Mouse (Mus musculus): Measurements from ENCODE around the gene Zbtb46. TPM values are rescaled to one million over a fixed set of nuclear protein-coding genes. Genes with fewer than 3 reads are reported as not detected.

The Zbtb46 gene
- polyA plus RNA-seq, 1 experiment from 2014 or later, result 10.3 TPM

- H3K4me2 ChIP-seq, result peak overlapping the region; percentile 27
- no peak overlapping the region for H3K27ac ChIP-seq (ENCODE audit: low read depth, low read length)
- no peaks in the 10 kb centered on the region; the same call in 1 of the 2 replicates for H3K36me3 ChIP-seq (ENCODE audit: control insufficient read depth, insufficient read depth, low read length)
- H3K27me3 ChIP-seq (ENCODE audit: control insufficient read depth, insufficient read depth, low read length), result no peaks in the 10 kb centered on the region
- H3K4me3 ChIP-seq (ENCODE audit: low read depth, low read length), result no peak overlapping the region
- ATAC-seq (replicated peaks; ENCODE audit: insufficient number of reproducible peaks, low FRiP score, low TSS enrichment), result no peak; the same call in 1 of the 2 replicates
- H3K9ac ChIP-seq (ENCODE audit: low read depth, low read length), result no peak overlapping the region
- 23% methylated on average over 4 of the region's 4 CpGs for WGBS (ENCODE audit: insufficient replicate concordance)
- H3K9me3 ChIP-seq (replicated peaks; ENCODE audit: control insufficient read depth, low read length), result no peaks in the 10 kb centered on the region
- peaks cover 51% of the 10 kb centered on the region for H3K4me1 ChIP-seq (ENCODE audit: control insufficient read depth, insufficient read depth, low read length)
Measured at GRCm38 (mm10) chr2:181420903-181421638, 38.2 kb downstream of the Zbtb46 start.

DNA sequence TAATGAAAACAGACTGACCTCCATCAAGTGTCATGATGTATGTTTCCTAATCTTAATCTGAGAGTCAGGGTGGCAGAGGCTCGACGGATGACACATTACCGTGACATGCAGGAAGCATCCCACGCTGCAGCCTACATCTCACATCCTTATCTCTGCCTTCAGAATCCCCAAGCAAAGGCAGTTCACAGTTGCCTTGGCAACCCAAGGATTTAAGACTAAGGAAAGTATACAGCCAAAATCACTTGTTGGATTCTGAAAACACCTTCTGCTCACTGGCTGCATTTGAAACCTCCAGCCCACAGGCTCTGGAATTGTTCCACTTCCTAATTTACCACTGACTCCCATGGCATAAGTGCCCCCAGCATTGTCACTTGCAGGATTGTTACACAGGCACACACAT lies 38.8 kb downstream of the Zbtb46 start:
- no peak for ATAC-seq (replicated peaks; ENCODE audit: insufficient number of reproducible peaks, low FRiP score, low TSS enrichment)
- no peaks in the 10 kb centered on the region for H3K27me3 ChIP-seq (ENCODE audit: control insufficient read depth, insufficient read depth, low read length)
- H3K36me3 ChIP-seq (ENCODE audit: control insufficient read depth, insufficient read depth, low read length), result no peaks in the 10 kb centered on the region; the same call in 1 of the 2 replicates
- H3K4me2 ChIP-seq, result peak overlapping the region; percentile 27; the same call in 1 of the 2 replicates
- H3K27ac ChIP-seq (ENCODE audit: low read depth, low read length), result no peak overlapping the region
- peaks cover 57% of the 10 kb centered on the region for H3K4me1 ChIP-seq (ENCODE audit: control insufficient read depth, insufficient read depth, low read length)
- no peak overlapping the region for H3K4me3 ChIP-seq (ENCODE audit: low read depth, low read length)
- H3K9me3 ChIP-seq (replicated peaks; ENCODE audit: control insufficient read depth, low read length), result no peaks in the 10 kb centered on the region
- no peak overlapping the region for H3K9ac ChIP-seq (ENCODE audit: low read depth, low read length)
- 16% methylated on average over 4 of the region's 4 CpGs for WGBS (ENCODE audit: insufficient replicate concordance)

DNA sequence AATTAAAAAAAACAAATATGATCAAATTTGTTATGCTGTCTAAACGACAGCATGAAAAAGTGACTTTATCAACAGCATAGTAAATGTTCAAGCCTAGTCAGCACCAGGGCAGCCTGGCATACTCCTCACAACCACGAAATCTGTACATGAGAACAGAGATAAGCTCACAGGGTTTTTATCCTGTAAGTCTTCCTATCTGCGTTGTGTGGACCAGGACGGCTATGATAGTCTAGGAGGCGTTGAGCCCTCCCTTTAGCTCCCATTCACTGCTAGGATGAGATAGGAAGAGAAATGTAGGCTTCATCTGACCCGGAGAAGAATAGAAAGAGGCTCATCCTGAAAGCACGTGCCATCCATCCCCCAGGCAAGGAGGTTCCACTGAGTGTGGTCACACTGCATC lies 39.9 kb downstream of the Zbtb46 start:
- H3K9ac ChIP-seq (ENCODE audit: low read depth, low read length), result no peak overlapping the region
- no peak for ATAC-seq (replicated peaks; ENCODE audit: insufficient number of reproducible peaks, low FRiP score, low TSS enrichment)
- H3K9me3 ChIP-seq (replicated peaks; ENCODE audit: control insufficient read depth, low read length), result no peaks in the 10 kb centered on the region
- H3K4me3 ChIP-seq (ENCODE audit: low read depth, low read length), result no peak overlapping the region
- H3K4me1 ChIP-seq (ENCODE audit: control insufficient read depth, insufficient read depth, low read length), result peaks cover 50% of the 10 kb centered on the region
- H3K4me2 ChIP-seq, result no peak overlapping the region
- no peak overlapping the region for H3K27ac ChIP-seq (ENCODE audit: low read depth, low read length)
- H3K36me3 ChIP-seq (ENCODE audit: control insufficient read depth, insufficient read depth, low read length), result no peaks in the 10 kb centered on the region; the same call in 1 of the 2 replicates
- WGBS (ENCODE audit: insufficient replicate concordance), result 22% methylated on average over 7 of the region's 7 CpGs
- no peaks in the 10 kb centered on the region for H3K27me3 ChIP-seq (ENCODE audit: control insufficient read depth, insufficient read depth, low read length)

GRCm38 (mm10) chr2:181415945-181416344 lies 43.3 kb downstream of the Zbtb46 start:
- Histone ChIP-seq H3K4me1 (ENCODE audit: control insufficient read depth, insufficient read depth, low read length) (peaks cover 30% of the 10 kb centered on the region), H3K4me2 (no peak overlapping the region), H3K4me3 (ENCODE audit: low read depth, low read length) (no peak overlapping the region), H3K9ac (ENCODE audit: low read depth, low read length) (no peak overlapping the region), H3K36me3 (ENCODE audit: control insufficient read depth, insufficient read depth, low read length) (0 out of 2 replicates have a peak, but pooled peaks cover 2% of the 10 kb centered on the region), H3K27me3 (ENCODE audit: control insufficient read depth, insufficient read depth, low read length) (no peaks in the 10 kb centered on the region), H3K27ac (ENCODE audit: low read depth, low read length) (no peak overlapping the region), H3K9me3 (replicated peaks; ENCODE audit: control insufficient read depth, low read length) (no peaks in the 10 kb centered on the region)
- no peak for ATAC-seq (replicated peaks; ENCODE audit: insufficient number of reproducible peaks, low FRiP score, low TSS enrichment)
- 55% methylated on average over 3 of the region's 3 CpGs for WGBS (ENCODE audit: insufficient replicate concordance)

GRCm38 (mm10) chr2:181413141-181413540 lies 46.1 kb downstream of the Zbtb46 start:
- no peaks in the 10 kb centered on the region for H3K9me3 ChIP-seq (replicated peaks; ENCODE audit: control insufficient read depth, low read length)
- H3K36me3 ChIP-seq (ENCODE audit: control insufficient read depth, insufficient read depth, low read length), result 0 out of 2 replicates have a peak, but pooled peaks cover 2% of the 10 kb centered on the region
- no peak overlapping the region for H3K4me3 ChIP-seq (ENCODE audit: low read depth, low read length)
- ATAC-seq (replicated peaks; ENCODE audit: insufficient number of reproducible peaks, low FRiP score, low TSS enrichment), result no peak
- H3K4me1 ChIP-seq (ENCODE audit: control insufficient read depth, insufficient read depth, low read length), result peaks cover 7% of the 10 kb centered on the region
- no peak overlapping the region for H3K9ac ChIP-seq (ENCODE audit: low read depth, low read length)
- no peaks in the 10 kb centered on the region for H3K27me3 ChIP-seq (ENCODE audit: control insufficient read depth, insufficient read depth, low read length)
- no peak overlapping the region for H3K4me2 ChIP-seq
- 58% methylated on average over 2 of the region's 2 CpGs for WGBS (ENCODE audit: insufficient replicate concordance)
- no peak overlapping the region for H3K27ac ChIP-seq (ENCODE audit: low read depth, low read length)

DNA sequence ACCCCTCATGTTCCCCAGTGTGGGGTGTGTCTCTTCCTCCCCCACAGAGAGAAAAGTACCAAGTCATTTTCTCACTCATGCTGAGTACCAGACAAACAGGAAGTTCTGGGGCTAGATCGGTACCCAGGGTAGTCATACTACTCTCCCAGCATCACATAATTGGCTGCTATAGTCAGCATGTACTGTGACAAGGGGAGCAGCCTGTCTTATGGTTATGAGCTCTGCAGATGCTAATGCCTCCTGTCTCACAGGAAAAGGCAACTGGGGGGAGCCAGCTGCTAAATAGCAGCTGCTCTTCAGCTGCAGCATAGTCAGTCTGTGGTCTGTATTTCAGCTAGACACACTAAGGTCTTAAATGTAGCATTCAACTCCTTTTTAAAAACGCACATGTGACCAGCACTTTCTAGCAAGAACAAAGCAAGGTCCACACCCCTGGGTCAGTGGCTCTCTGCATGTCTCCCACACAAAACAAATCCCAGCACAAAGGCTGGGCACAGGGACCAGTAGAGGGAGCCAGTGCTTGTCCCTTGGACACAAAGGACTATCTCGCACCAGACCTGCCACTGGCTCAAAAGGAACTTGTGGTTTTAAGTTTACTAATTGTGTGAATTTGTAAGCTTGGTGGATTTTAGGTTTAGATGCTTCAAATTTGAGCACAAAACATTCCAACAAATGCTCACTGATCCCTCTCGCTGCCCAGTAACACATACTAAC lies 48.3 kb downstream of the Zbtb46 start:
- 49% methylated on average over 4 of the region's 4 CpGs for WGBS (ENCODE audit: insufficient replicate concordance)
- Histone ChIP-seq H3K4me3 (ENCODE audit: low read depth, low read length) (no peak overlapping the region), H3K9me3 (replicated peaks; ENCODE audit: control insufficient read depth, low read length) (no peaks in the 10 kb centered on the region), H3K27ac (ENCODE audit: low read depth, low read length) (no peak overlapping the region), H3K9ac (ENCODE audit: low read depth, low read length) (no peak overlapping the region), H3K36me3 (ENCODE audit: control insufficient read depth, insufficient read depth, low read length) (0 out of 2 replicates have a peak, but pooled peaks cover 2% of the 10 kb centered on the region), H3K4me1 (ENCODE audit: control insufficient read depth, insufficient read depth, low read length) (peaks cover 4% of the 10 kb centered on the region), H3K4me2 (no peak overlapping the region), H3K27me3 (ENCODE audit: control insufficient read depth, insufficient read depth, low read length) (no peaks in the 10 kb centered on the region)
- no peak for ATAC-seq (replicated peaks; ENCODE audit: insufficient number of reproducible peaks, low FRiP score, low TSS enrichment)

GRCm38 (mm10) chr2:181409643-181410042 lies 49.6 kb downstream of the Zbtb46 start:
- no peak for ATAC-seq (replicated peaks; ENCODE audit: insufficient number of reproducible peaks, low FRiP score, low TSS enrichment)
- H3K27ac ChIP-seq (ENCODE audit: low read depth, low read length), result no peak overlapping the region
- 78% methylated on average over 7 of the region's 7 CpGs for WGBS (ENCODE audit: insufficient replicate concordance)
- no peaks in the 10 kb centered on the region for H3K4me1 ChIP-seq (ENCODE audit: control insufficient read depth, insufficient read depth, low read length)
- no peak overlapping the region for H3K4me3 ChIP-seq (ENCODE audit: low read depth, low read length)
- no peak overlapping the region for H3K4me2 ChIP-seq
- no peaks in the 10 kb centered on the region for H3K9me3 ChIP-seq (replicated peaks; ENCODE audit: control insufficient read depth, low read length)
- no peaks in the 10 kb centered on the region for H3K27me3 ChIP-seq (ENCODE audit: control insufficient read depth, insufficient read depth, low read length)
- H3K36me3 ChIP-seq (ENCODE audit: control insufficient read depth, insufficient read depth, low read length), result 0 out of 2 replicates have a peak, but pooled peaks cover 2% of the 10 kb centered on the region
- H3K9ac ChIP-seq (ENCODE audit: low read depth, low read length), result no peak overlapping the region

DNA sequence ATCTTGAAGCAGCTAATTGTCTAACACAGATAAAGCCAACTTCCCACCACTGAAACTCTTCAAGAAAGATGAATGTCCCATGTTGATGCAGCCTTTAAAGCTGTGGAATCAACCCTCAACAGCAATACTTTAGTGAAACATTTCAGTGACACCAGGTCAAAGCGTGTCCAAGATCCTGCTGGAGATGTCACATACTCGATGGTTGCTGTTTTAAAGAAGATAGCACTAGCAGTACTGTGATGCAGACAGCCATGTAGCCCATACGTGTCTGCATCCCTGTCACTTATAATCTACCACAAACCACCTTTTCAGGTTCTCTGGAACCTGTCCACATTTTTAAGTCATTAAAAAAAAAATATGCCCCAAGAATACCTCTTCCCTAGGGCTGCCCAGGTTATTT lies 55.5 kb downstream of the Zbtb46 start:
- Histone ChIP-seq H3K4me3 (ENCODE audit: low read depth, low read length) (no peak overlapping the region), H3K4me1 (ENCODE audit: control insufficient read depth, insufficient read depth, low read length) (0 out of 2 replicates have a peak, but pooled peaks cover 4% of the 10 kb centered on the region), H3K4me2 (no peak overlapping the region), H3K27me3 (ENCODE audit: control insufficient read depth, insufficient read depth, low read length) (no peaks in the 10 kb centered on the region), H3K27ac (ENCODE audit: low read depth, low read length) (no peak overlapping the region), H3K9me3 (replicated peaks; ENCODE audit: control insufficient read depth, low read length) (no peaks in the 10 kb centered on the region), H3K9ac (ENCODE audit: low read depth, low read length) (no peak overlapping the region), H3K36me3 (ENCODE audit: control insufficient read depth, insufficient read depth, low read length) (no peaks in the 10 kb centered on the region)
- ATAC-seq (replicated peaks; ENCODE audit: insufficient number of reproducible peaks, low FRiP score, low TSS enrichment), result no peak
- WGBS (ENCODE audit: insufficient replicate concordance), result 80% methylated on average over 3 of the region's 3 CpGs
